ENCODE assay signal across 8 mouse cellular contexts in the genomic region with DNA sequence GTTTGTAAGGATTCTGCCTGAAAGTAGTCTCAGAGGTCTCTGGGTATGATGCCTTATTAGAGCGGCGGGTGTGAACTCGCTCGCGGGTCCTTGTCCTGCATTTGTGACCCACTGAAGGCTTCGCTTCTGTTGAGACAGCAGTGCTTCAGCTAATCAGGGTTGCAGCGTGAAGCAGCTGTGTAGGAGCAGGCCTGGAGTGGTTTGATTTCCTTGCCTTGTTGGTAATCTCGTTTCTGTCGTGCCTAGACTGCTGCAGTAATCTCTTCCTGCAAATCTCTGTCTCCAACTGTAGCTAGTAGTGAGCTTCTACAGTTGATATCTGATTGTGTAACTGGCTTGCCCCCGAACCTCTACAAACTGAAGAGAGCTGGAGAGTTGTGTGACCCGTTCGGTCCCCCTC. TPM values are rescaled to one million over a fixed set of nuclear protein-coding genes. Genes with fewer than 3 reads are reported as not detected.
DNase-seq lines count a peak whose midpoint lies in the region; ATAC-seq and TF ChIP-seq lines count a peak whose summit lies in the region.

No protein-coding gene starts in this region.

- no peak for TF ChIP-seq POLR2A in MEL (IDR thresholded peaks at IDR 0.05; ENCODE audit: control insufficient read depth in 1 of 2, insufficient read depth in 1 of 2, low read depth in 1 of 2, low read length in 2 of 2, poor library complexity in 1 of 2)

- 68% methylated on average over 12 of the region's 12 CpGs for WGBS in heart, embryonic 15.5 days
- WGBS in hindbrain, embryonic 15.5 days: 88% methylated on average over 12 of the region's 12 CpGs
- 86% methylated on average over 12 of the region's 12 CpGs for WGBS in midbrain, embryonic 13.5 days

- no peak for TF ChIP-seq CTCF in MEL (IDR thresholded peaks at IDR 0.05 in 2 of 3, conservative IDR thresholded peaks at IDR 0.05 in 1 of 3; ENCODE audit: control insufficient read depth in 1 of 3, insufficient read depth in 1 of 3, low read depth in 2 of 3, low read length in 3 of 3, poor library complexity in 1 of 3, severe bottlenecking in 1 of 3)

- peak overlapping the region; percentile 92 for H3K4me3 ChIP-seq in heart, embryonic 15.5 days
- H3K4me3 ChIP-seq in MEL (ENCODE audit: control insufficient read depth in 1 of 2, insufficient read depth in 1 of 2, low read depth in 2 of 2, low read length in 2 of 2): peak overlapping the region; percentile 96 to 99
- H3K4me3 ChIP-seq in hindbrain, embryonic 15.5 days: peak overlapping the region; percentile 99
- H3K4me3 ChIP-seq in midbrain, embryonic 13.5 days (replicated peaks): peak overlapping the region; percentile 97

- peak; percentile 90 to 95 for TF ChIP-seq EP300 in MEL (IDR thresholded peaks at IDR 0.05; ENCODE audit: low read depth in 1 of 2, low read length in 2 of 2)

- H3K27ac ChIP-seq in heart, embryonic 15.5 days: no peak overlapping the region
- peak overlapping the region; percentile 29; the same call in 1 of the 2 replicates for H3K27ac ChIP-seq in MEL (ENCODE audit: control insufficient read depth, low read depth, low read length)
- no peak overlapping the region for H3K27ac ChIP-seq in hindbrain, embryonic 15.5 days (replicated peaks)
- H3K27ac ChIP-seq in midbrain, embryonic 13.5 days: no peak overlapping the region

- H3K9me3 ChIP-seq in heart, embryonic 15.5 days (replicated peaks): no peaks in the 10 kb centered on the region
- no peaks in the 10 kb centered on the region for H3K9me3 ChIP-seq in MEL (replicated peaks; ENCODE audit: insufficient read depth, low read length)
- no peaks in the 10 kb centered on the region for H3K9me3 ChIP-seq in hindbrain, embryonic 15.5 days
- no peaks in the 10 kb centered on the region for H3K9me3 ChIP-seq in midbrain, embryonic 13.5 days

- DNase-seq in heart, adult 18-20 months: no peak
- DNase-seq in MEL (ENCODE audit: low read depth, low spot score): peak; percentile 76
- DNase-seq in layer of hippocampus, adult 8-10 months (ENCODE audit: low spot score in 2 of 2): no peak
- DNase-seq in thymus, postnatal 0 days (ENCODE audit: low spot score): no peak
- no peak for DNase-seq in testis, postnatal 10 days (ENCODE audit: low spot score)

- no peak overlapping the region for H3K9ac ChIP-seq in heart, embryonic 15.5 days
- H3K9ac ChIP-seq in MEL (ENCODE audit: control insufficient read depth, low read depth, low read length, poor library complexity, severe bottlenecking): peak overlapping the region; percentile 26; the same call in 1 of the 2 replicates
- 0 out of 2 replicates have a peak overlapping the region, but pooled peaks have one; percentile 95 for H3K9ac ChIP-seq in hindbrain, embryonic 15.5 days
- peak overlapping the region; percentile 40 for H3K9ac ChIP-seq in midbrain, embryonic 13.5 days (replicated peaks)

- H3K4me2 ChIP-seq in heart, embryonic 15.5 days: peak overlapping the region; percentile 81
- H3K4me2 ChIP-seq in hindbrain, embryonic 15.5 days: peak overlapping the region; percentile 82
- peak overlapping the region; percentile 85 for H3K4me2 ChIP-seq in midbrain, embryonic 13.5 days (replicated peaks)

- H3K27me3 ChIP-seq in heart, embryonic 15.5 days: no peaks in the 10 kb centered on the region
- no peaks in the 10 kb centered on the region for H3K27me3 ChIP-seq in MEL (ENCODE audit: control insufficient read depth in 1 of 2, insufficient read depth in 2 of 2, low read length in 2 of 2)
- H3K27me3 ChIP-seq in hindbrain, embryonic 15.5 days: no peaks in the 10 kb centered on the region
- no peaks in the 10 kb centered on the region for H3K27me3 ChIP-seq in midbrain, embryonic 13.5 days

- no peak for ATAC-seq in heart, embryonic 15.5 days (replicated peaks; ENCODE audit: insufficient number of reproducible peaks, insufficient read depth, low FRiP score, low read depth)
- ATAC-seq in hindbrain, embryonic 15.5 days (ENCODE audit: low FRiP score, low read depth): no peak
- ATAC-seq in midbrain, embryonic 13.5 days: no peak

- peaks cover 36% of the 10 kb centered on the region for H3K4me1 ChIP-seq in heart, embryonic 15.5 days (replicated peaks)
- peaks cover 3 to 23% of the 10 kb centered on the region in 2 experiments for H3K4me1 ChIP-seq in MEL (ENCODE audit: control insufficient read depth in 1 of 2, insufficient read depth in 2 of 2, low read length in 2 of 2)
- peaks cover 26% of the 10 kb centered on the region for H3K4me1 ChIP-seq in hindbrain, embryonic 15.5 days (replicated peaks)
- peaks cover 39% of the 10 kb centered on the region for H3K4me1 ChIP-seq in midbrain, embryonic 13.5 days (replicated peaks)

- peaks cover 23% of the 10 kb centered on the region for H3K36me3 ChIP-seq in heart, embryonic 15.5 days
- H3K36me3 ChIP-seq in MEL (ENCODE audit: control insufficient read depth in 1 of 2, insufficient read depth in 2 of 2, low read length in 2 of 2): peaks cover 2 to 36% of the 10 kb centered on the region in 2 experiments; a peak in 2 of 4 replicates
- peaks cover 24% of the 10 kb centered on the region for H3K36me3 ChIP-seq in hindbrain, embryonic 15.5 days
- H3K36me3 ChIP-seq in midbrain, embryonic 13.5 days: peaks cover 33% of the 10 kb centered on the region

- H3K79me2 ChIP-seq in MEL (ENCODE audit: control insufficient read depth, insufficient read depth, low read length, poor library complexity): peaks cover 23% of the 10 kb centered on the region

- no peak for TF ChIP-seq RAD21 in MEL (IDR thresholded peaks at IDR 0.05; ENCODE audit: low read depth, low read length)

TF ChIP-seq in MEL, 35 proteins besides CTCF, POLR2A, EP300 and RAD21 (continues in another document):
- TF ChIP-seq TAL1 (IDR thresholded peaks at IDR 0.05; ENCODE audit: low read length) (peak; percentile 96), TBP (IDR thresholded peaks at IDR 0.05; ENCODE audit: low read depth, low read length) (no peak), NELFE (IDR thresholded peaks at IDR 0.05; ENCODE audit: low read depth, low read length) (no peak), BHLHE40 (IDR thresholded peaks at IDR 0.05; ENCODE audit: borderline replicate concordance, low read depth, low read length) (peak; percentile 84), MXI1 (IDR thresholded peaks at IDR 0.05; ENCODE audit: low read depth, low read length) (peak; percentile 93), ZNF384 (IDR thresholded peaks at IDR 0.05; ENCODE audit: low read depth, low read length) (no peak), USF2 (IDR thresholded peaks at IDR 0.05; ENCODE audit: borderline replicate concordance in 1 of 2, insufficient read depth in 1 of 2, low read depth in 1 of 2, low read length in 2 of 2) (no peak), POLR2AphosphoS5 (IDR thresholded peaks at IDR 0.05; ENCODE audit: borderline replicate concordance, low read depth, low read length) (no peak), MYC (IDR thresholded peaks at IDR 0.05; ENCODE audit: low read depth, low read length) (no peak), MAZ (IDR thresholded peaks at IDR 0.05; ENCODE audit: low read depth, low read length) (no peak), MEF2A (IDR thresholded peaks at IDR 0.05; ENCODE audit: extremely low read depth, insufficient replicate concordance, low read depth, low read length, poor library complexity, severe bottlenecking) (0 out of 2 replicates have a peak, but pooled peaks have one; percentile 24), GABPA (IDR thresholded peaks at IDR 0.05; ENCODE audit: low read depth, low read length) (no peak), CHD1 (IDR thresholded peaks at IDR 0.05; ENCODE audit: low read depth, low read length) (no peak), NRF1 (IDR thresholded peaks at IDR 0.05; ENCODE audit: insufficient read depth, low read depth, low read length, poor library complexity, severe bottlenecking) (no peak; the same call in 1 of the 2 replicates), ELF1 (IDR thresholded peaks at IDR 0.05; ENCODE audit: low read depth, low read length) (0 out of 2 replicates have a peak, but pooled peaks have one; percentile 41)

RNA-seq across cellular contexts. Expression of gene 2410004B18Rik, which starts 1.6 kb away (rescaled TPM):
- polyA plus RNA-seq in heart, embryonic 15.5 days (2015; fragmentation: Nextera tagmentation; extraction: Ambion mirVana): 39.3 and 45.4 TPM in 2 replicates
- 10 to 100 TPM; 18.0 to 20.6 TPM for total RNA-seq in heart, adult 18-20 months (2021)
- 32.1 and 32.3 TPM in 2 replicates for total RNA-seq in MEL (2012; rRNA removed)
- polyA plus RNA-seq in MEL (2012; ENCODE audit: insufficient read depth in 1 of 2, insufficient read length in 2 of 2, low read depth in 1 of 2, low replicate concordance in 2 of 2, missing spikeins in 1 of 2): 10 to 100 TPM in 1 of 2 experiments, not detected in 1; 42.3 TPM
- polyA plus RNA-seq in hindbrain, embryonic 15.5 days (2015; fragmentation: Nextera tagmentation; extraction: Ambion mirVana): 81.0 and 84.4 TPM in 2 replicates
- 70.0 and 73.0 TPM in 2 replicates for polyA plus RNA-seq in midbrain, embryonic 13.5 days (2015; fragmentation: Nextera tagmentation; extraction: Ambion mirVana)
- total RNA-seq in layer of hippocampus, adult 8-10 months (2022): 10 to 100 TPM; 31.8 to 38.5 (median 33.2) TPM
- polyA plus RNA-seq in thymus, postnatal 0 days (2015; fragmentation: Nextera tagmentation; extraction: Ambion mirVana): 42.1 and 42.2 TPM in 2 replicates

RNA-seq across cellular contexts. Expression of gene Bcl10, which starts 16.8 kb away (rescaled TPM):
- 38.2 and 38.5 TPM in 2 replicates for polyA plus RNA-seq in heart, embryonic 15.5 days (2015; fragmentation: Nextera tagmentation; extraction: Ambion mirVana)
- 10 to 100 TPM; 16.1 to 16.5 TPM for total RNA-seq in heart, adult 18-20 months (2021)
- 25.0 and 28.0 TPM in 2 replicates for total RNA-seq in MEL (2012; rRNA removed)
- polyA plus RNA-seq in MEL (2012; ENCODE audit: insufficient read depth in 1 of 2, insufficient read length in 2 of 2, low read depth in 1 of 2, low replicate concordance in 2 of 2, missing spikeins in 1 of 2): 10 to 100 TPM in 1 of 2 experiments, not detected in 1; 30.4 TPM
- 32.3 and 34.8 TPM in 2 replicates for polyA plus RNA-seq in hindbrain, embryonic 15.5 days (2015; fragmentation: Nextera tagmentation; extraction: Ambion mirVana)
- polyA plus RNA-seq in midbrain, embryonic 13.5 days (2015; fragmentation: Nextera tagmentation; extraction: Ambion mirVana): 36.0 and 40.0 TPM in 2 replicates
- total RNA-seq in layer of hippocampus, adult 8-10 months (2022): 10 to 100 TPM; 10.6 to 16.1 (median 14.2) TPM
- polyA plus RNA-seq in thymus, postnatal 0 days (2015; fragmentation: Nextera tagmentation; extraction: Ambion mirVana): 82.5 and 88.6 TPM in 2 replicates

RNA-seq across cellular contexts. Expression of gene Syde2, which starts 48.3 kb away (rescaled TPM):
- polyA plus RNA-seq in heart, embryonic 15.5 days (2015; fragmentation: Nextera tagmentation; extraction: Ambion mirVana): 8.3 and 8.6 TPM in 2 replicates
- 10 to 100 TPM; 16.2 to 16.7 TPM for total RNA-seq in heart, adult 18-20 months (2021)
- 24.1 and 25.4 TPM in 2 replicates for total RNA-seq in MEL (2012; rRNA removed)
- 10 to 100 TPM in 1 of 2 experiments, not detected in 1; 12.4 TPM for polyA plus RNA-seq in MEL (2012; ENCODE audit: insufficient read depth in 1 of 2, insufficient read length in 2 of 2, low read depth in 1 of 2, low replicate concordance in 2 of 2, missing spikeins in 1 of 2)
- polyA plus RNA-seq in hindbrain, embryonic 15.5 days (2015; fragmentation: Nextera tagmentation; extraction: Ambion mirVana): 0.34 and 0.54 TPM in 2 replicates
- 0.39 and 0.52 TPM in 2 replicates for polyA plus RNA-seq in midbrain, embryonic 13.5 days (2015; fragmentation: Nextera tagmentation; extraction: Ambion mirVana)
- total RNA-seq in layer of hippocampus, adult 8-10 months (2022): 1 to 10 TPM; 3.0 to 4.3 (median 3.6) TPM
- polyA plus RNA-seq in thymus, postnatal 0 days (2015; fragmentation: Nextera tagmentation; extraction: Ambion mirVana): 0.54 and 0.61 TPM in 2 replicates
